Mouse (Mus musculus): ENCODE data around the gene Kcnma1. TPM values are rescaled to one million over a fixed set of nuclear protein-coding genes. Genes with fewer than 3 reads are reported as not detected.

The Kcnma1 gene
- total and polyA plus RNA-seq, 3 experiments = not detected

- Histone ChIP-seq H3K27me3 (ENCODE audit: control insufficient read depth in 1 of 2, insufficient read depth in 2 of 2, low read length in 2 of 2) (no peaks in the 10 kb centered on the region), H3K9me3 (replicated peaks; ENCODE audit: insufficient read depth, low read length) (no peaks in the 10 kb centered on the region), H3K9ac (ENCODE audit: control insufficient read depth, low read depth, low read length, poor library complexity, severe bottlenecking) (no peak overlapping the region), H3K36me3 (ENCODE audit: control insufficient read depth in 1 of 2, insufficient read depth in 2 of 2, low read length in 2 of 2) (no peaks in the 10 kb centered on the region), H3K79me2 (ENCODE audit: control insufficient read depth, insufficient read depth, low read length, poor library complexity) (no peaks in the 10 kb centered on the region), H3K27ac (ENCODE audit: control insufficient read depth, low read depth, low read length) (no peak overlapping the region), H3K4me1 (ENCODE audit: control insufficient read depth in 1 of 2, insufficient read depth in 2 of 2, low read length in 2 of 2) (no peaks in the 10 kb centered on the region), H3K4me3 (ENCODE audit: control insufficient read depth in 1 of 2, insufficient read depth in 1 of 2, low read depth in 2 of 2, low read length in 2 of 2) (no peak overlapping the region)
- no peak for TF ChIP-seq TBP (IDR thresholded peaks at IDR 0.05; ENCODE audit: low read depth, low read length)
- TF ChIP-seq EP300 (IDR thresholded peaks at IDR 0.05; ENCODE audit: low read depth in 1 of 2, low read length in 2 of 2) = no peak
- TF ChIP-seq POLR2AphosphoS5 (IDR thresholded peaks at IDR 0.05; ENCODE audit: borderline replicate concordance, low read depth, low read length) = no peak
- no peak for TF ChIP-seq ZMIZ1 (IDR thresholded peaks at IDR 0.05; ENCODE audit: low read depth, low read length)
- no peak for TF ChIP-seq HCFC1 (IDR thresholded peaks at IDR 0.05; ENCODE audit: low read depth, low read length)
- no peak for TF ChIP-seq GABPA (IDR thresholded peaks at IDR 0.05; ENCODE audit: low read depth, low read length)
- TF ChIP-seq SMC3 (IDR thresholded peaks at IDR 0.05; ENCODE audit: low read depth, low read length) = no peak
- no peak for TF ChIP-seq KAT2A (conservative IDR thresholded peaks at IDR 0.05; ENCODE audit: low read depth, low read length)
- TF ChIP-seq UBTF (IDR thresholded peaks at IDR 0.05; ENCODE audit: borderline replicate concordance, insufficient read depth, low read depth, low read length) = no peak
- no peak for TF ChIP-seq E2F4 (IDR thresholded peaks at IDR 0.05; ENCODE audit: borderline replicate concordance, low read depth, low read length)
- TF ChIP-seq POLR2A (IDR thresholded peaks at IDR 0.05; ENCODE audit: control insufficient read depth in 1 of 2, insufficient read depth in 1 of 2, low read depth in 1 of 2, low read length in 2 of 2, poor library complexity in 1 of 2) = no peak
- TF ChIP-seq ZNF384 (IDR thresholded peaks at IDR 0.05; ENCODE audit: low read depth, low read length) = no peak
- no peak for TF ChIP-seq RAD21 (IDR thresholded peaks at IDR 0.05; ENCODE audit: low read depth, low read length)
- TF ChIP-seq TAL1 (IDR thresholded peaks at IDR 0.05; ENCODE audit: low read length) = no peak
- TF ChIP-seq ETS1 (IDR thresholded peaks at IDR 0.05; ENCODE audit: low read depth, low read length) = no peak
- no peak for TF ChIP-seq MXI1 (IDR thresholded peaks at IDR 0.05; ENCODE audit: low read depth, low read length)
- TF ChIP-seq NRF1 (IDR thresholded peaks at IDR 0.05; ENCODE audit: insufficient read depth, low read depth, low read length, poor library complexity, severe bottlenecking) = no peak
- TF ChIP-seq ELF1 (IDR thresholded peaks at IDR 0.05; ENCODE audit: low read depth, low read length) = no peak
- no peak for TF ChIP-seq RCOR1 (IDR thresholded peaks at IDR 0.05; ENCODE audit: low read depth, low read length)
- TF ChIP-seq CHD1 (IDR thresholded peaks at IDR 0.05; ENCODE audit: low read depth, low read length) = no peak
- no peak for DNase-seq (ENCODE audit: low read depth, low spot score)
Observed at GRCm38 (mm10) chr14:23759626-23760025, 254.7 kb downstream of the Kcnma1 start.

GRCm38 (mm10) chr14:23758421-23758820 lies 255.9 kb downstream of the Kcnma1 start:
- Histone ChIP-seq H3K4me1 (ENCODE audit: control insufficient read depth in 1 of 2, insufficient read depth in 2 of 2, low read length in 2 of 2) (no peaks in the 10 kb centered on the region), H3K9ac (ENCODE audit: control insufficient read depth, low read depth, low read length, poor library complexity, severe bottlenecking) (no peak overlapping the region), H3K27ac (ENCODE audit: control insufficient read depth, low read depth, low read length) (no peak overlapping the region), H3K9me3 (replicated peaks; ENCODE audit: insufficient read depth, low read length) (no peaks in the 10 kb centered on the region), H3K36me3 (ENCODE audit: control insufficient read depth in 1 of 2, insufficient read depth in 2 of 2, low read length in 2 of 2) (no peaks in the 10 kb centered on the region), H3K79me2 (ENCODE audit: control insufficient read depth, insufficient read depth, low read length, poor library complexity) (no peaks in the 10 kb centered on the region), H3K27me3 (ENCODE audit: control insufficient read depth in 1 of 2, insufficient read depth in 2 of 2, low read length in 2 of 2) (no peaks in the 10 kb centered on the region), H3K4me3 (ENCODE audit: control insufficient read depth in 1 of 2, insufficient read depth in 1 of 2, low read depth in 2 of 2, low read length in 2 of 2) (no peak overlapping the region)
- TF ChIP-seq RCOR1 (IDR thresholded peaks at IDR 0.05; ENCODE audit: low read depth, low read length) (no peak), ZMIZ1 (IDR thresholded peaks at IDR 0.05; ENCODE audit: low read depth, low read length) (no peak), POLR2AphosphoS2 (IDR thresholded peaks at IDR 0.05; ENCODE audit: low read length) (no peak), TCF12 (IDR thresholded peaks at IDR 0.05; ENCODE audit: low read depth, low read length) (no peak), MAFK (IDR thresholded peaks at IDR 0.05; ENCODE audit: borderline replicate concordance, low read depth, low read length) (no peak), ZC3H11A (IDR thresholded peaks at IDR 0.05; ENCODE audit: low read depth, low read length) (no peak), CHD1 (IDR thresholded peaks at IDR 0.05; ENCODE audit: low read depth, low read length) (no peak)
- DNase-seq (ENCODE audit: low read depth, low spot score) = no peak

All from MEL (cell line).